Mouse (Mus musculus) embryonic facial prominence, embryonic 10.5 days (tissue): ENCODE data around the gene Tmem270. TPM values are rescaled to one million over a fixed set of nuclear protein-coding genes. Genes with fewer than 3 reads are reported as not detected.
A peak's percentile ranks its signal among the peaks of the same experiment; 100 is the strongest.

Experiments
- DNase-seq: peaks from one replicate; pipeline ENCODE4 v3.0.0-alpha.2; 2017; ENCODE audit warnings: low spot score
- H3K27ac ChIP-seq: fragments of 300-500 bp; sonication (generic); replicated peaks from 2 replicates; pipeline ENCODE4 v1.5.1; 2016; ENCODE audit warnings: mild to moderate bottlenecking
- H3K27me3 ChIP-seq: fragments of 300-500 bp; sonication (generic); replicated peaks from 2 replicates; pipeline ENCODE4 v1.6.1; 2016; ENCODE audit warnings: low read depth, mild to moderate bottlenecking; ENCODE audit not compliant: poor library complexity, severe bottlenecking
- H3K36me3 ChIP-seq: fragments of 300-500 bp; sonication (generic); replicated peaks from 2 replicates; pipeline ENCODE4 v1.6.1; 2016; ENCODE audit warnings: mild to moderate bottlenecking, moderate library complexity
- H3K4me1 ChIP-seq: fragments of 300-500 bp; sonication (generic); 2 replicates; pipeline ENCODE4 v1.6.1; 2016
- H3K4me3 ChIP-seq: fragments of 300-500 bp; sonication (generic); 2 replicates; pipeline ENCODE4 v1.5.1; 2016; ENCODE audit warnings: mild to moderate bottlenecking, moderate library complexity
- H3K9me3 ChIP-seq: fragments of 300-500 bp; sonication (generic); 2 replicates; pipeline ENCODE4 v1.6.1; 2016; ENCODE audit warnings: mild to moderate bottlenecking
- WGBS: fragments of 180-500 bp; shearing (Covaris S2); methylation state at CpG from one replicate; pipeline ENCODE4 v1.1.7; 2016; 5-methylcytosine and 5-hydroxymethylcytosine counted together
- polyA plus RNA-seq: library from polyadenylated mRNA; unstranded; fragments of >200 nt; fragmentation: Nextera tagmentation; extraction: Ambion mirVana; gene quantifications from 2 replicates; pipeline ENCODE4 v1.2.1, GENCODE M21; 2016

Tmem270 gene
- polyA plus RNA-seq, 1 experiment from 2014 or later = not detected

DNA sequence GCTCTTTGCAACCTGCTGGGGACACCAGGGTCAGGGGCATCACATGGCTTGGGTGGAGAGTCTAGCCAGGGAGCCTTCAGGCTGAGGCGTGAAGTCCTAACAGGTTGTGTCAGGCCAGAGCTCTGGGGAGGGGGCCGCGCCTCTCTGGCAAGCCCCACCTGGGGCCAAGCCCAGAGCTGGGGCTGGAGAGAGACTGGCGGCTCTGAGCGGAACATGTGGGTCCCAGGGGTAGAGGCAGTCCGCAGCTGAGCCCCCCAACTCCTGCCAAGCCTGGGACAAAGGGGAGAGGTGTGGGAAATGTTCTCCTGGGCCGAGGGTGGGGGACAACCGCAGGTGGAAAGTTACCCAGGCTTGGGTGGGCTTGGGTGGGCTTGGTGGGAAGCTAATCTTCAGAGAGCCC is 9.6 kb downstream of the Tmem270 start:
- peak overlapping the region; percentile 49 for H3K27ac ChIP-seq
- no peak overlapping the region for H3K4me3 ChIP-seq
- 82% methylated on average over 8 of the region's 8 CpGs for WGBS
- H3K36me3 ChIP-seq = no peaks in the 10 kb centered on the region
- DNase-seq = no peak
- H3K4me1 ChIP-seq = peaks cover 46% of the 10 kb centered on the region
- H3K27me3 ChIP-seq = peaks cover 4% of the 10 kb centered on the region; the same call in 1 of the 2 replicates
- no peaks in the 10 kb centered on the region for H3K9me3 ChIP-seq

DNA sequence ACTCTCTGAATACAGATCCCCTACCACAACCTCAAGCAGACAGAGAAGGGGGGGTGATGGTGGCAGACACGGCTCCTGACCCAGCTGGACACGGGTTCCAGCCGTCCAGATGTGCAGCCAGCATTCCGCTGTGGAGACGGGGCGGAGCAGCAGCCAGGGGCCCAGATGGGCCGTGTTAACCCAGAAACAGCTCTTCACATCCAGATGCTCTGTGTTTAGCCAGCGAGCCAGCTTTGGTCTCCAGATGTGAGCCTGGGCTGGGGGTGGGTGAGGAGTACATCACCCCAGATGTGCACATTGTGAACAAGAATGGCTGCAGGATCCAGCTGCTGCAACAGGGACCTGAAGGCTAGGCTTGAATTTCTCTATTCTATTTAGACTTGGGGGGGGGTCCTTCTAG is 11.2 kb downstream of the Tmem270 start:
- 42% methylated on average over 8 of the region's 8 CpGs for WGBS

GRCm38 (mm10) chr5:134892717-134893116 is 13.8 kb downstream of the Tmem270 start:
- H3K27me3 ChIP-seq = 0 out of 2 replicates have a peak, but pooled peaks cover 8% of the 10 kb centered on the region
- H3K9me3 ChIP-seq = no peaks in the 10 kb centered on the region
- no peak overlapping the region for H3K4me3 ChIP-seq
- no peak for DNase-seq
- H3K27ac ChIP-seq = no peak overlapping the region
- H3K36me3 ChIP-seq = no peaks in the 10 kb centered on the region
- peaks cover 38% of the 10 kb centered on the region for H3K4me1 ChIP-seq
- 82% methylated on average over 5 of the region's 5 CpGs for WGBS

More for the DNA sequence above, 11.2 kb downstream of the Tmem270 start:
- no peak overlapping the region for H3K27ac ChIP-seq
- H3K27me3 ChIP-seq = peaks cover 4% of the 10 kb centered on the region; the same call in 1 of the 2 replicates
- no peaks in the 10 kb centered on the region for H3K36me3 ChIP-seq
- DNase-seq = peak; percentile 79
- peaks cover 40% of the 10 kb centered on the region for H3K4me1 ChIP-seq
- no peaks in the 10 kb centered on the region for H3K9me3 ChIP-seq
- no peak overlapping the region for H3K4me3 ChIP-seq

DNA sequence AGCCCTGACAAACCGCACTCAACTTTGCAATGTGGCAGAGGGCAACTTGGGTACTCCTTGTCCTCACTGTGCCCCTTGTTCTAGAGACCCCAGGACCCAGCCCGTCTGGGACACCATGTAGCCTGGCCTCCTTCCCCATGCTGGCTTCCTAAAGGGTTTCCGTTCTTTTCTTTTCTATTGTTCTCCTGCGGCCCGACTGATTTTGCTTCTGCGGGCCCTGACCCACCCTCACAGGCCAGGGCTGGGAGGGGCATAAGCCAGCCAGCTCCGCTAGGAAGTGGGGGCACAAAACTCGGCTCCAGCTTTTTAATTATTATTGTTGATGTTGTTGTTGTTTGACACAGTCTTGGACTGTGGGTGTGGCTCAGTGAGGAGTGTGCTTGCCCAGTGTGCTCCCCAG is 15.0 kb downstream of the Tmem270 start:
- 69% methylated on average over 8 of the region's 8 CpGs for WGBS
- H3K36me3 ChIP-seq = no peaks in the 10 kb centered on the region
- H3K9me3 ChIP-seq = no peaks in the 10 kb centered on the region
- DNase-seq = no peak
- H3K4me1 ChIP-seq = peaks cover 27% of the 10 kb centered on the region
- no peak overlapping the region for H3K4me3 ChIP-seq
- H3K27me3 ChIP-seq = 0 out of 2 replicates have a peak, but pooled peaks cover 13% of the 10 kb centered on the region
- peak overlapping the region; percentile 24 for H3K27ac ChIP-seq

GRCm38 (mm10) chr5:134890601-134891054 is 15.9 kb downstream of the Tmem270 start:
- no peak overlapping the region for H3K27ac ChIP-seq
- 0 out of 2 replicates have a peak, but pooled peaks cover 13% of the 10 kb centered on the region for H3K27me3 ChIP-seq
- no peak overlapping the region for H3K4me3 ChIP-seq
- H3K4me1 ChIP-seq = peaks cover 20% of the 10 kb centered on the region
- 76% methylated on average over 6 of the region's 6 CpGs for WGBS
- H3K36me3 ChIP-seq = no peaks in the 10 kb centered on the region
- no peaks in the 10 kb centered on the region for H3K9me3 ChIP-seq
- no peak for DNase-seq

DNA sequence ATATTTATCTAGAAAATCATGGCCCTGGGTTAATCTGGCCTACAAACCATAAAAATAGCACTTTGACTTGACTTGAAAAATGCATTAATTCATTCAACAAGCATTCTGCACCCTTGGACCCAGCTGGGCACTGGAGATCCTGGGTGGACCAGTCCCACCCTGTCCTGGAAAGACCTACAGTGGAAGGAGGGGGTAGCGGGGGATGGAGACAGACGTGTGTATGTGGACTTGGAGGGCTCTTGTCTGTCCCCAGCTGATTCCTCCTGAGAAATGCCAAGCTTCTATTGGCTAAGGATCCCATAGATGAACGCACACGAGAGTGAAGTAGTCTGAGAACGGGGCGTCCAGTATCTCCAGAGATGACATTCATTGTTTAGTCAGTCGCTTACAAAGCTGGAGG is 18.0 kb downstream of the Tmem270 start:
- 88% methylated on average over 7 of the region's 7 CpGs for WGBS
- no peak overlapping the region for H3K27ac ChIP-seq

GRCm38 (mm10) chr5:134887447-134888335 is 18.8 kb downstream of the Tmem270 start:
- 67% methylated on average over 18 of the region's 18 CpGs for WGBS
- H3K4me3 ChIP-seq = no peak overlapping the region

More for the DNA sequence above, 18.0 kb downstream of the Tmem270 start:
- no peaks in the 10 kb centered on the region for H3K9me3 ChIP-seq
- no peak overlapping the region for H3K4me3 ChIP-seq
- H3K4me1 ChIP-seq = peaks cover 10% of the 10 kb centered on the region
- 0 out of 2 replicates have a peak, but pooled peaks cover 13% of the 10 kb centered on the region for H3K27me3 ChIP-seq
- no peak for DNase-seq
- H3K36me3 ChIP-seq = no peaks in the 10 kb centered on the region

DNA sequence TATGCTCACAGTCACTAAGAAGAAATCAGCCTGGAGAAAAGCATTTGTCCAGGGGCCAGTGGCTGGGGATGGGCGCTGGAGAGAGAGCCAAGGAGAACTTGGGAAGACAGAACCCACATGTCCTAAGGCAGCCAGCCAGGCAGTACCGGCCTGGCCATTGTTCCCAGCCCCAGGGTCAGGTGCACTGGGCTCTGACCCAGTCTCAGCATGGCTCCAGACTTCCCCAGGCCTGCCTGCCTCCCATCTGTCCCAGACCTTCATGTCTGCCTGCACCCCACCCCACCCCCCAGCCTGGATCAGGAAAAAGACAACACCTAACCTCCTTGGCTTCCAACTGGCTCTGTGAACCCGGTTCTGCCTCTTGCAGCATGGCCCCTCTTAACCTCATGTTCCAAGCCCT is 23.5 kb downstream of the Tmem270 start:
- no peak overlapping the region for H3K27ac ChIP-seq
- 0 out of 2 replicates have a peak, but pooled peaks cover 9% of the 10 kb centered on the region for H3K27me3 ChIP-seq
- DNase-seq = no peak
- H3K9me3 ChIP-seq = peaks cover 9% of the 10 kb centered on the region; the same call in 1 of the 2 replicates
- no peak overlapping the region for H3K4me3 ChIP-seq
- H3K36me3 ChIP-seq = no peaks in the 10 kb centered on the region
- 78% methylated on average over 3 of the region's 3 CpGs for WGBS
- H3K4me1 ChIP-seq = 0 out of 2 replicates have a peak, but pooled peaks cover 3% of the 10 kb centered on the region

More at GRCm38 (mm10) chr5:134887447-134888335, 18.8 kb downstream of the Tmem270 start:
- Histone ChIP-seq H3K27me3 (0 out of 2 replicates have a peak, but pooled peaks cover 13% of the 10 kb centered on the region), H3K4me1 (peaks cover 10% of the 10 kb centered on the region), H3K27ac (peak overlapping the region; percentile 41; the same call in 1 of the 2 replicates), H3K36me3 (no peaks in the 10 kb centered on the region), H3K9me3 (no peaks in the 10 kb centered on the region)
- DNase-seq = no peak

- no peak for DNase-seq
- Histone ChIP-seq H3K4me1 (peaks cover 21% of the 10 kb centered on the region), H3K4me3 (no peak overlapping the region), H3K36me3 (no peaks in the 10 kb centered on the region), H3K27me3 (no peaks in the 10 kb centered on the region), H3K9me3 (peaks cover 9% of the 10 kb centered on the region; the same call in 1 of the 2 replicates), H3K27ac (no peak overlapping the region)
- 79% methylated on average over 10 of the region's 10 CpGs for WGBS
Measured at GRCm38 (mm10) chr5:134876801-134877200, 29.7 kb downstream of the Tmem270 start.

GRCm38 (mm10) chr5:134875245-134875644 is 31.3 kb downstream of the Tmem270 start:
- no peaks in the 10 kb centered on the region for H3K9me3 ChIP-seq
- WGBS = 89% methylated on average over 5 of the region's 5 CpGs
- DNase-seq = no peak
- peaks cover 23% of the 10 kb centered on the region for H3K4me1 ChIP-seq
- no peak overlapping the region for H3K27ac ChIP-seq
- H3K27me3 ChIP-seq = no peaks in the 10 kb centered on the region
- H3K36me3 ChIP-seq = no peaks in the 10 kb centered on the region
- H3K4me3 ChIP-seq = no peak overlapping the region

DNA sequence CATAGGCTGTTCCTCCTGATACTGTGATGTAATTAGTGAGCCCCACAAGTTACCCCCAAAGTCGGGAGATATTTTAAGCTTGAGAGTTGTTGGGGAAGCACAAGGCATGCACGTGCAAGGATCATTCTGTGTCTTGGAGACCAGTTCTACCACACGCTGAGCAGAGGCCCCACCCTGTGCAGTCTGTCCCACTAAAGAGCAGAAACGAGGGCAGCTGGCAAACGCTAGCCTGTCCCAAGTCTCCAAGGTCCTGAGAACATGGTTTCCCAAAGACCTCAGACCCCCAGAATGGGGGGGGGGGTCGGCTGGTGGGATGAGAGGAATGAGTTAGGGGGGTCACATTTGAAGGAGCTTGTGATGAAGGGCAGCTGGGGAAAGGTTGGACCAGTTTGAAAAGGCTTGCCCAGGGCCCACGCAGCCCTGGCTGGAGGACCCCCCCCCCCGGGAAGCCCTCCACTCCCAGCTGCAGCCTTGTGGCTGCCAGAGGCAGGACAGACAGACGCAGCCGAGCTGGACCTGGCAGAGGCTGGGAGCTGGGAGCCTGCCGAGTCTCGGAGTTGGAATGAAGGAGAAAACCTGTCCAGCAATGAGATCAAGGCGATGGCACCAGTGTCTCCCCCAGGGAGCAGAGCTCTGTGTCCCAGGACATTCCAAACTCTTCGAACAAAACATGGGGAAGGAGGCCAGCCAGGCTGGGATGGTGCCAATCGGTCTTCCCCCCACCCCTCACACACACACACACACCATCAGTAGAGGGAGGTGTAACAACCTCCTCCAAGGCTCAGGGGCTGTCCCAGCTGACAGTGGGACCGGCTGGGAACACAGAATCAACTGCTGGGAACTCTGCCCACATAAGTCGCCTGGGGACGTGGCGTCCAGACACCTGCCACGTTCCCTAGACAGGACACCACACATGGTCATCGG is 32.3 kb downstream of the Tmem270 start:
- H3K27ac ChIP-seq = 0 out of 2 replicates have a peak overlapping the region, but pooled peaks have one; percentile 31
- WGBS = 79% methylated on average over 21 of the region's 21 CpGs

DNA sequence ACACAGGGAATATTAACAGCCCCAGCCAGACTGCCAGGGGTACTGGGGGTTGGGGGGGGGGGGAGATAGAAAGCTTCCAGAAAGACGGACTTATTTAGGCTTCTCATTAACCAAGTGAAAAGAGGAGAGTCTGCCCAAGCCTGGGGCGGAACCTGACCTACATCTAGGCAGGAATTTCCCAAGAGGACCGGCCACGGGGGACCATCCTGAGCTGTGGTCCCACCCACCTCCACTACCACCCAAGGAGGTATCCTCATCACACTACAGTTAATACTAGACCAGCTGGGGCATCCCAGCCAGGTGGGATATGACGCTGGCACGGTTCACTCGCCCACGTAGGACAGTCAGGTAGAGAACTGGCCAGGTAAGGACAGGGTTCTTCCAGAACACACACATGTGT is 33.5 kb downstream of the Tmem270 start:
- no peak overlapping the region for H3K27ac ChIP-seq
- no peak overlapping the region for H3K4me3 ChIP-seq
- H3K4me1 ChIP-seq = peaks cover 33% of the 10 kb centered on the region
- H3K9me3 ChIP-seq = no peaks in the 10 kb centered on the region
- DNase-seq = no peak
- H3K36me3 ChIP-seq = no peaks in the 10 kb centered on the region
- no peaks in the 10 kb centered on the region for H3K27me3 ChIP-seq
- WGBS = 90% methylated on average over 8 of the region's 8 CpGs

More for the DNA sequence above, 32.3 kb downstream of the Tmem270 start:
- Histone ChIP-seq H3K9me3 (no peaks in the 10 kb centered on the region), H3K36me3 (no peaks in the 10 kb centered on the region), H3K4me3 (no peak overlapping the region), H3K27me3 (no peaks in the 10 kb centered on the region), H3K4me1 (peaks cover 25% of the 10 kb centered on the region)
- no peak for DNase-seq
